Mouse (Mus musculus) thymus, postnatal 36 days (tissue): ENCODE results near the gene Lyg1.

ENCODE experiments used
- DNase-seq, 2 experiments: peaks; one replicate each; pipeline ENCODE4 v3.0.0; 2022; ENCODE audit warnings: mixed read lengths in 2 of 2

The Lyg1 gene

GRCm38 (mm10) chr1:37948906-37949305 lies 8.7 kb downstream of the Lyg1 start:
- DNase-seq = no peak

- DNase-seq = no peak
Measured at GRCm38 (mm10) chr1:37931806-37932205, 25.8 kb downstream of the Lyg1 start.

GRCm38 (mm10) chr1:37925971-37926370 lies 31.6 kb downstream of the Lyg1 start:
- no peak for DNase-seq

GRCm38 (mm10) chr1:37922536-37922935 lies 35.0 kb downstream of the Lyg1 start:
- DNase-seq = no peak

GRCm38 (mm10) chr1:37918096-37918495 lies 39.5 kb downstream of the Lyg1 start:
- DNase-seq = no peak

- DNase-seq = no peak
Measured at GRCm38 (mm10) chr1:37917666-37918065, 39.9 kb downstream of the Lyg1 start.

- DNase-seq = no peak
Measured at GRCm38 (mm10) chr1:37916393-37916792, 41.2 kb downstream of the Lyg1 start, which contains the start of gene Lyg2. Gene Lyg2 (minus strand): TSS chr1:37916493.

- DNase-seq = no peak
Measured at GRCm38 (mm10) chr1:37912751-37913150, 44.8 kb downstream of the Lyg1 start.

- DNase-seq = no peak
Measured at GRCm38 (mm10) chr1:37903178-37903577, 54.4 kb downstream of the Lyg1 start.

GRCm38 (mm10) chr1:37900288-37900687 lies 57.3 kb downstream of the Lyg1 start:
- DNase-seq = no peak

- DNase-seq = no peak
Measured at GRCm38 (mm10) chr1:37899816-37900215, 57.7 kb downstream of the Lyg1 start.
